Mouse (Mus musculus) lung, embryonic 15.5 days (tissue): ENCODE measurements around the gene Il16. TPM values are rescaled to one million over a fixed set of nuclear protein-coding genes. Genes with fewer than 3 reads are reported as not detected.

Source experiments
- ATAC-seq: fragments of 200-750 bp; cut with Nextera tagmentation; 2 replicates; pipeline ENCODE4 v1.8.0; 2017; ENCODE audit warnings: moderate number of reproducible peaks, borderline replicate concordance; ENCODE audit not compliant: low FRiP score, low TSS enrichment; ENCODE audit errors: extremely low read depth
- H3K27ac ChIP-seq: fragments of 300-500 bp; sonication (generic); 2 replicates; pipeline ENCODE4 v1.5.1; 2015; ENCODE audit warnings: moderate library complexity, mild to moderate bottlenecking, inconsistent platforms
- H3K27me3 ChIP-seq: fragments of 300-500 bp; sonication (generic); 2 replicates; pipeline ENCODE4 v1.6.1; 2015; ENCODE audit warnings: inconsistent platforms
- H3K36me3 ChIP-seq: fragments of 300-500 bp; sonication (generic); 2 replicates; pipeline ENCODE4 v1.6.1; 2015; ENCODE audit warnings: inconsistent platforms
- H3K4me1 ChIP-seq: fragments of 300-500 bp; sonication (generic); 2 replicates; pipeline ENCODE4 v1.6.1; 2015; ENCODE audit warnings: inconsistent platforms
- H3K4me2 ChIP-seq: fragments of 300-500 bp; sonication (generic); 2 replicates; pipeline ENCODE4 v1.6.1; 2015; ENCODE audit warnings: inconsistent platforms, mild to moderate bottlenecking, moderate library complexity
- H3K4me3 ChIP-seq: fragments of 300-500 bp; sonication (generic); 2 replicates; pipeline ENCODE4 v1.5.1; 2015; ENCODE audit warnings: mild to moderate bottlenecking, inconsistent platforms
- H3K9ac ChIP-seq: fragments of 300-500 bp; sonication (generic); 2 replicates; pipeline ENCODE4 v1.6.1; 2015; ENCODE audit warnings: inconsistent platforms
- H3K9me3 ChIP-seq: fragments of 300-500 bp; sonication (generic); 2 replicates; pipeline ENCODE4 v1.6.1; 2016; ENCODE audit warnings: inconsistent platforms
- WGBS: fragments of 180-500 bp; shearing (Covaris S2); methylation state at CpG from one replicate; pipeline ENCODE4 v1.1.7; 2015; 5-methylcytosine and 5-hydroxymethylcytosine counted together
- polyA plus RNA-seq: library from polyadenylated mRNA; unstranded; fragments of >200 nt; fragmentation: Nextera tagmentation; extraction: Ambion mirVana; gene quantifications from 2 replicates; pipeline ENCODE4 v1.2.1, GENCODE M21; 2015

The Il16 gene
- polyA plus RNA-seq, 1 experiment from 2014 or later, result 5.5 TPM

DNA sequence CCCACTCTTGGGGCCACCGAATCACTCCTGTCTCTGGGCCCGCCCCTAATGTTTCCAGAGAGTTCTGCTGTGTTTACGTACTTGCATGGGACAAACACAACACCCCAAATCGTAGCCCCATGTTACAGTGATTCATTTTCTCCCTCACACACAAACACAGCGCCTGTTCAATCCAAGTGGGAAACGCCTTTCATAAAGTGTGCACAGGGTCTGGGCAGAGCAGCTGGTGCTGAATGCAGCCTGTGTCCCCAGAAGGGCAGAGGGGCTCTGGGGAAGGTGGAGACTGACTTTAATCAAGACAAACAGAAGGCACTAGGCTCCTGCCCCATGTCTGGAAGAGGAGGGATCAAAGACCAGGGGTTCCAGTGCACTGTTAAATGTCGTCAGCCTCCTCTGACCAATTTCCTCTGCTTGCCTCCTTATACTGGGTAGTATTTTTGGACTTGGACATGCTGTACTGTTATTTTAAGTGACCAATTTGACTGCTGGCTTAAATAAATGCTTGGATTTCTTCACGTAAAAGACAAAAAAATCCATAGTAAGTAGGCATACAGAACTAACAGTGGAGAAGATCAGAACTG lies 671 bp upstream of the Il16 start:
- Histone ChIP-seq H3K27ac (peak overlapping the region; percentile 76), H3K4me3 (no peak overlapping the region), H3K9me3 (no peaks in the 10 kb centered on the region), H3K9ac (no peak overlapping the region), H3K4me1 (peaks cover 20% of the 10 kb centered on the region), H3K27me3 (no peaks in the 10 kb centered on the region), H3K4me2 (peak overlapping the region; percentile 46), H3K36me3 (no peaks in the 10 kb centered on the region)
- 44% methylated on average over 8 of the region's 8 CpGs for WGBS
- ATAC-seq, result peak; percentile 20; the same call in 1 of the 2 replicates

- Histone ChIP-seq H3K4me1 (peaks cover 25% of the 10 kb centered on the region), H3K4me3 (peak overlapping the region; percentile 20), H3K27me3 (no peaks in the 10 kb centered on the region), H3K9ac (peak overlapping the region; percentile 27), H3K36me3 (no peaks in the 10 kb centered on the region), H3K9me3 (no peaks in the 10 kb centered on the region), H3K4me2 (peak overlapping the region; percentile 46), H3K27ac (peak overlapping the region; percentile 76)
- ATAC-seq, result no peak
- WGBS, result 56% methylated on average over 9 of the region's 9 CpGs
Observed at GRCm38 (mm10) chr7:83745065-83745412, 487 bp downstream of the Il16 start.

- Histone ChIP-seq H3K36me3 (no peaks in the 10 kb centered on the region), H3K27me3 (no peaks in the 10 kb centered on the region), H3K4me2 (peak overlapping the region; percentile 46), H3K4me3 (no peak overlapping the region), H3K9ac (no peak overlapping the region), H3K9me3 (no peaks in the 10 kb centered on the region), H3K4me1 (peaks cover 33% of the 10 kb centered on the region), H3K27ac (no peak overlapping the region)
- ATAC-seq, result no peak
- 80% methylated on average over 4 of the region's 4 CpGs for WGBS
Observed at GRCm38 (mm10) chr7:83744250-83744649, 1.3 kb downstream of the Il16 start.

DNA sequence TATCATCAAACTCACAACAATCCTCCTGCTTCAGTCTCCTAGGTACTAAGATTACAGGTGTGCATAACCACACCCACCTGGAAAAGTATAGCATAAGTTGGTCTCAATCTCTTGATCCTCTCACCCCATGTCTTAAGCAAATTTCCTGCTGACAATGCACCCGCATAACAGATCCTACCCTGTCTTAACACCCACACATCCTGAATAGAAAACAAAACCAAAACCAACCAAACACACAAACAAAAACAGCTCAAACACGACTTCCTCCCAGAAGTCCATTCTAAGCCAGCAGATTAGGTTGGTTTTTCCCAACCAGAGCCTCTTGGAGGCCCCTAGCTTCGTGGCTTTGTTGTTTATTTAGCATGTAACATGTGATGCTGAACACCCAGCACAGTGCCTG lies 2.8 kb downstream of the Il16 start:
- no peaks in the 10 kb centered on the region for H3K27me3 ChIP-seq
- H3K4me3 ChIP-seq, result no peak overlapping the region
- no peak overlapping the region for H3K4me2 ChIP-seq
- no peak for ATAC-seq
- no peaks in the 10 kb centered on the region for H3K36me3 ChIP-seq
- 40% methylated on average over 3 of the region's 3 CpGs for WGBS
- no peak overlapping the region for H3K9ac ChIP-seq
- H3K27ac ChIP-seq, result no peak overlapping the region
- no peaks in the 10 kb centered on the region for H3K9me3 ChIP-seq
- peaks cover 44% of the 10 kb centered on the region for H3K4me1 ChIP-seq

- peaks cover 44% of the 10 kb centered on the region for H3K4me1 ChIP-seq
- no peaks in the 10 kb centered on the region for H3K36me3 ChIP-seq
- ATAC-seq, result no peak
- no peak overlapping the region for H3K4me3 ChIP-seq
- H3K27me3 ChIP-seq, result no peaks in the 10 kb centered on the region
- no peak overlapping the region for H3K4me2 ChIP-seq
- no peak overlapping the region for H3K27ac ChIP-seq
- 92% methylated on average over 2 of the region's 2 CpGs for WGBS
- H3K9ac ChIP-seq, result no peak overlapping the region
- H3K9me3 ChIP-seq, result no peaks in the 10 kb centered on the region
Observed at GRCm38 (mm10) chr7:83742026-83742425, 3.5 kb downstream of the Il16 start.

GRCm38 (mm10) chr7:83739680-83740310 lies 5.7 kb downstream of the Il16 start:
- peak overlapping the region; percentile 66 for H3K27ac ChIP-seq

GRCm38 (mm10) chr7:83738623-83739462 lies 6.7 kb downstream of the Il16 start:
- ATAC-seq, result peak; percentile 56
- no peak overlapping the region for H3K27ac ChIP-seq
- no peak overlapping the region for H3K4me3 ChIP-seq
- H3K9me3 ChIP-seq, result no peaks in the 10 kb centered on the region
- no peaks in the 10 kb centered on the region for H3K27me3 ChIP-seq
- no peaks in the 10 kb centered on the region for H3K36me3 ChIP-seq
- no peak overlapping the region for H3K9ac ChIP-seq
- H3K4me2 ChIP-seq, result no peak overlapping the region
- WGBS, result 47% methylated on average over 10 of the region's 10 CpGs
- peaks cover 24% of the 10 kb centered on the region for H3K4me1 ChIP-seq

More at GRCm38 (mm10) chr7:83739680-83740310, 5.7 kb downstream of the Il16 start:
- Histone ChIP-seq H3K4me2 (no peak overlapping the region), H3K9me3 (no peaks in the 10 kb centered on the region), H3K4me1 (peaks cover 26% of the 10 kb centered on the region), H3K4me3 (no peak overlapping the region), H3K27me3 (no peaks in the 10 kb centered on the region), H3K9ac (no peak overlapping the region), H3K36me3 (no peaks in the 10 kb centered on the region)
- peak; percentile 60; the same call in 1 of the 2 replicates for ATAC-seq
- WGBS, result 37% methylated on average over 7 of the region's 7 CpGs

DNA sequence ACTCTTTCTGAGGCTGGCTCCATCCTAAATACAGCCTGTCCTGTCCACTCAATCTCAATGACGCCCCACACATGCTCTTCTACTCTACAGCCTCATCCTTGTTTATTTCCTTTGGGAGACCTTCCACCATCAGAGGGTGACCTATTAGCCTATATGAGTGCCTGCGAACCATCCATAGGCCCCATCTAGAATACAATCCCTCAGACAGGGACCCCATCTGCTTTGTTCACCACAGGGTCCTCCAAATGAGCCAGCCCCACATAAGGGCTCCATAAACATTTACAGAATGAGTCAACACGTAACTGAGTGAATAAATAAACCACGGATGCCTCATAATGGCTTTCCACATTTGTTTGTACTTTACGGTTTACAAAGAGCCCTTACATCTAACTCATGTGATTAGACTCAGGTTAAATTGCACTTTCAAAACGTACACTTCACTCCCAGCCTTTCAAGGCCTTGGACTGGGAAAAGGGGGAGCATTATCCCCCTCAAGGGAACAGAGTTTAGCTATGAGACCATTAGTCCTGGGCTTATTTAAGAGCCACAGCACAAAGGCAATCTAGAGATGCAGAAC lies 7.5 kb downstream of the Il16 start:
- H3K4me3 ChIP-seq, result no peak overlapping the region
- ATAC-seq, result no peak

GRCm38 (mm10) chr7:83736341-83737115 lies 9.0 kb downstream of the Il16 start:
- Histone ChIP-seq H3K4me1 (peaks cover 32% of the 10 kb centered on the region), H3K9me3 (no peaks in the 10 kb centered on the region), H3K36me3 (no peaks in the 10 kb centered on the region), H3K27me3 (no peaks in the 10 kb centered on the region), H3K9ac (no peak overlapping the region), H3K4me3 (no peak overlapping the region), H3K27ac (no peak overlapping the region), H3K4me2 (no peak overlapping the region)
- no peak for ATAC-seq
- WGBS, result 79% methylated on average over 6 of the region's 6 CpGs

More for the DNA sequence above, 7.5 kb downstream of the Il16 start:
- 31% methylated on average over 6 of the region's 6 CpGs for WGBS
- Histone ChIP-seq H3K9ac (no peak overlapping the region), H3K4me1 (peaks cover 24% of the 10 kb centered on the region), H3K36me3 (no peaks in the 10 kb centered on the region), H3K27ac (no peak overlapping the region), H3K9me3 (no peaks in the 10 kb centered on the region), H3K4me2 (no peak overlapping the region), H3K27me3 (no peaks in the 10 kb centered on the region)

- Histone ChIP-seq H3K27me3 (no peaks in the 10 kb centered on the region), H3K9me3 (no peaks in the 10 kb centered on the region), H3K36me3 (no peaks in the 10 kb centered on the region), H3K9ac (no peak overlapping the region), H3K4me2 (no peak overlapping the region), H3K4me1 (peaks cover 36% of the 10 kb centered on the region), H3K4me3 (no peak overlapping the region), H3K27ac (no peak overlapping the region)
- 83% methylated on average over 7 of the region's 7 CpGs for WGBS
- ATAC-seq, result no peak
Observed at GRCm38 (mm10) chr7:83735108-83735781, 10.3 kb downstream of the Il16 start.

DNA sequence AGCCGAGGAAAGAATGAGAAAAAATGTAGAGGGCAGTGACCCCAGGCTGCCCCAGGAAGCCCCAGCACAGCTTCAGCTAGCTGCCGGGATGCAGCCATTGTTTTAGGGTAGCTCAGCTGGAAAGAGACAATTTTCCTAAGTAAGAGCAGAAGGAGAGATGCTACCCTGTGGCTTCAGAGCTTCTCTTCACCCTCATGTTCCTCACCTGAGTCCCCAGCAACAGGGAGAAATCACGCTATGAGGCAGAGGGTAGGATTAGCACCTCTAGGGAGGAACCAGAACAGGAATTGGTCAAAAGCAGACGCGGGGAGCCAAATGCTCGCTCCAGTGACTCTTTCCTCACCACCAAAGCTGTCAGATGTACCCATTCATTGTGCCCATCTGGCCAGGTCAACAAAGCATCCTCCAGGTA lies 10.8 kb downstream of the Il16 start:
- Histone ChIP-seq H3K4me3 (no peak overlapping the region), H3K4me2 (no peak overlapping the region), H3K9ac (no peak overlapping the region), H3K4me1 (peaks cover 31% of the 10 kb centered on the region), H3K27me3 (no peaks in the 10 kb centered on the region), H3K27ac (no peak overlapping the region), H3K36me3 (no peaks in the 10 kb centered on the region), H3K9me3 (no peaks in the 10 kb centered on the region)
- WGBS, result 74% methylated on average over 6 of the region's 6 CpGs
- no peak for ATAC-seq
